Mouse (Mus musculus) E14TG2a.4 (cell line): ENCODE results near the gene Mast3.

Experiments used
- H3K27me3 ChIP-seq: 2 replicates; pipeline ENCODE4 v1.6.1; 2014; ENCODE audit warnings: low read length, control low read depth; ENCODE audit not compliant: insufficient read depth
- H3K36me3 ChIP-seq: 2 replicates; pipeline ENCODE4 v1.6.1; 2014; ENCODE audit warnings: low read length, control low read depth; ENCODE audit not compliant: insufficient read depth
- H3K4me1 ChIP-seq: replicated peaks from 2 replicates; pipeline ENCODE4 v1.6.1; 2014; ENCODE audit warnings: low read depth, low read length, control low read depth
- H3K4me3 ChIP-seq: replicated peaks from 2 replicates; pipeline ENCODE4 v1.5.1; 2014; ENCODE audit warnings: mild to moderate bottlenecking, low read length
- H3K9me3 ChIP-seq: 2 replicates; pipeline ENCODE4 v1.6.1; 2014; ENCODE audit warnings: low read length, control low read depth
- CTCF ChIP-seq: conservative IDR thresholded peaks from 2 replicates; pipeline ENCODE4 v1.5.1; 2014; ENCODE audit warnings: low read length
- NANOG ChIP-seq: IDR thresholded peaks from 2 replicates; pipeline ENCODE4 v1.6.1; 2014; ENCODE audit warnings: borderline replicate concordance, low read length, mixed read lengths
- POU5F1 ChIP-seq: IDR thresholded peaks from 2 replicates; pipeline ENCODE4 v1.6.1; 2014; ENCODE audit warnings: low read length, borderline replicate concordance

Mast3 gene

GRCm38 (mm10) chr8:70776496-70777444 is 28.1 kb downstream of the Mast3 start, which contains the start of gene Pik3r2:
Gene Pik3r2, minus strand, starts transcription at chr8:70776713.
- Histone ChIP-seq H3K4me3 (peak within 1 kb of the TSS; percentile 93), H3K9me3 (no peaks in the 10 kb centered on the region), H3K27me3 (peaks cover 3% of the 10 kb centered on the region; the same call in 1 of the 2 replicates), H3K36me3 (peaks cover 74% of the 10 kb centered on the region), H3K4me1 (peaks cover 84% of the 10 kb centered on the region)
- TF ChIP-seq NANOG (no peak), CTCF (no peak), POU5F1 (no peak)

- Histone ChIP-seq H3K4me3 (peak overlapping the region; percentile 93), H3K4me1 (peaks cover 85% of the 10 kb centered on the region), H3K27me3 (peaks cover 3% of the 10 kb centered on the region; the same call in 1 of the 2 replicates), H3K36me3 (peaks cover 74% of the 10 kb centered on the region), H3K9me3 (no peaks in the 10 kb centered on the region)
- TF ChIP-seq CTCF (no peak), NANOG (no peak), POU5F1 (no peak)
Observed at GRCm38 (mm10) chr8:70775851-70776495, 28.9 kb downstream of the Mast3 start.

- H3K4me1 ChIP-seq, result peaks cover 86% of the 10 kb centered on the region
- peaks cover 3% of the 10 kb centered on the region; the same call in 1 of the 2 replicates for H3K27me3 ChIP-seq
- H3K4me3 ChIP-seq, result peak overlapping the region; percentile 93; the same call in 1 of the 2 replicates
- TF ChIP-seq POU5F1, result no peak
- TF ChIP-seq CTCF, result no peak
- H3K9me3 ChIP-seq, result no peaks in the 10 kb centered on the region
- H3K36me3 ChIP-seq, result peaks cover 77% of the 10 kb centered on the region
Observed at GRCm38 (mm10) chr8:70775227-70775626, 29.6 kb downstream of the Mast3 start.

GRCm38 (mm10) chr8:70774740-70775139 is 30.1 kb downstream of the Mast3 start:
- TF ChIP-seq POU5F1 (no peak), NANOG (no peak), CTCF (no peak)
- H3K4me3 ChIP-seq, result no peak overlapping the region
- H3K4me1 ChIP-seq, result peaks cover 86% of the 10 kb centered on the region
- peaks cover 3% of the 10 kb centered on the region; the same call in 1 of the 2 replicates for H3K27me3 ChIP-seq
- H3K9me3 ChIP-seq, result no peaks in the 10 kb centered on the region
- peaks cover 75% of the 10 kb centered on the region for H3K36me3 ChIP-seq

- no peaks in the 10 kb centered on the region for H3K9me3 ChIP-seq
- peaks cover 72% of the 10 kb centered on the region for H3K36me3 ChIP-seq
- TF ChIP-seq POU5F1 (no peak), CTCF (no peak), NANOG (no peak)
Observed at GRCm38 (mm10) chr8:70773833-70774232, 31.0 kb downstream of the Mast3 start.

GRCm38 (mm10) chr8:70773410-70773809 is 31.4 kb downstream of the Mast3 start:
- Histone ChIP-seq H3K36me3 (peaks cover 72% of the 10 kb centered on the region), H3K4me3 (0 out of 2 replicates have a peak overlapping the region, but pooled peaks have one; percentile 20), H3K27me3 (peaks cover 3% of the 10 kb centered on the region; the same call in 1 of the 2 replicates), H3K4me1 (peaks cover 85% of the 10 kb centered on the region), H3K9me3 (no peaks in the 10 kb centered on the region)
- TF ChIP-seq CTCF (no peak), POU5F1 (no peak), NANOG (no peak)

More at GRCm38 (mm10) chr8:70773833-70774232, 31.0 kb downstream of the Mast3 start:
- Histone ChIP-seq H3K4me3 (peak overlapping the region; percentile 20; the same call in 1 of the 2 replicates), H3K27me3 (peaks cover 3% of the 10 kb centered on the region; the same call in 1 of the 2 replicates), H3K4me1 (peaks cover 85% of the 10 kb centered on the region)

GRCm38 (mm10) chr8:70772890-70773289 is 32.0 kb downstream of the Mast3 start:
- Histone ChIP-seq H3K4me1 (peaks cover 85% of the 10 kb centered on the region), H3K36me3 (peaks cover 72% of the 10 kb centered on the region), H3K4me3 (no peak overlapping the region), H3K27me3 (peaks cover 3% of the 10 kb centered on the region; the same call in 1 of the 2 replicates), H3K9me3 (no peaks in the 10 kb centered on the region)
- TF ChIP-seq POU5F1, result no peak
- no peak for TF ChIP-seq NANOG
- no peak for TF ChIP-seq CTCF

- Histone ChIP-seq H3K36me3 (peaks cover 79% of the 10 kb centered on the region), H3K4me3 (no peak overlapping the region), H3K9me3 (no peaks in the 10 kb centered on the region), H3K4me1 (peaks cover 89% of the 10 kb centered on the region), H3K27me3 (peaks cover 3% of the 10 kb centered on the region; the same call in 1 of the 2 replicates)
- TF ChIP-seq POU5F1 (no peak), NANOG (no peak), CTCF (no peak)
Observed at GRCm38 (mm10) chr8:70772075-70772474, 32.8 kb downstream of the Mast3 start.
